8 mouse cellular contexts compared by ENCODE assay signal in the genomic region with DNA sequence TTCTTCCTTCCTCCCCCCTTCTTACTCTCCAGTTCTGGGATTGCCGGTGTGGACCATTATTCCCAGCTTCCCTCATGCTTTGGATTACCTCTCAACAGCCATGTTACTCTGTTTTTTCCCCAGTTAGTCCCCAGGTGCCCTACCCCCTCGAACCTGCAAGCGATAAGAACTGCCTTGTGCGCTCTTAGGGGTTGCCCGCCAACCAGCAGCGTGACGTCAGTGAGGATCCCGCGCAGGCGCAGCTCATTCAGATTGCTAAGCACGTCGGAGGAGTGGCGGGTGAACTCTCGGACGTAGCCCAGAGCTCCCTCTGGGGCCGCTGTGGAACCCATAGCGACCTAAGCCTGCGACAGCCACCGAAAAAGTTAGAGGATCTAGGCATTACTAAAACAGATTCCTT. TPM values are rescaled to one million over a fixed set of nuclear protein-coding genes. Genes with fewer than 3 reads are reported as not detected.
DNase-seq lines count a peak whose midpoint lies in the region; ATAC-seq and TF ChIP-seq lines count a peak whose summit lies in the region.

No protein-coding gene starts in this region.

- peak; percentile 78 for DNase-seq in layer of hippocampus, adult 11-12 months (ENCODE audit: low spot score)
- DNase-seq in layer of hippocampus, adult 9-11 months: no peak
- peak; percentile 81 to 85 for DNase-seq in cerebellum, postnatal 36 days
- DNase-seq in gastrocnemius, postnatal 10 days: peak; percentile 77
- DNase-seq in hindbrain, postnatal 0 days (ENCODE audit: low spot score): peak; percentile 87
- peak; percentile 75 to 82 for DNase-seq in spleen, adult 2 months (ENCODE audit: low read depth in 1 of 2, low spot score in 2 of 2)

- peak; percentile 14 for TF ChIP-seq CTCF in hindbrain, postnatal 0 days (IDR thresholded peaks at IDR 0.05; ENCODE audit: low read depth)
- no peak for TF ChIP-seq CTCF in spleen, adult 2 months (IDR thresholded peaks at IDR 0.05; ENCODE audit: extremely low read depth, insufficient read depth, insufficient read length, insufficient replicate concordance)

- no peaks in the 10 kb centered on the region for H3K9me3 ChIP-seq in hindbrain, postnatal 0 days (ENCODE audit: low read length)
- H3K9me3 ChIP-seq in limb, embryonic 12.5 days: no peaks in the 10 kb centered on the region
- no peaks in the 10 kb centered on the region for H3K9me3 ChIP-seq in midbrain, embryonic 12.5 days

- H3K4me2 ChIP-seq in hindbrain, postnatal 0 days (ENCODE audit: low read depth, low read length): peak overlapping the region; percentile 55
- H3K4me2 ChIP-seq in limb, embryonic 12.5 days: peak overlapping the region; percentile 49
- peak overlapping the region; percentile 44 for H3K4me2 ChIP-seq in midbrain, embryonic 12.5 days (replicated peaks)

- no peaks in the 10 kb centered on the region for H3K36me3 ChIP-seq in hindbrain, postnatal 0 days (ENCODE audit: insufficient read depth, low read length)
- H3K36me3 ChIP-seq in limb, embryonic 12.5 days: no peaks in the 10 kb centered on the region
- H3K36me3 ChIP-seq in midbrain, embryonic 12.5 days: no peaks in the 10 kb centered on the region
- H3K36me3 ChIP-seq in spleen, adult 2 months (ENCODE audit: control insufficient read depth, insufficient read depth, low read length): no peaks in the 10 kb centered on the region

- under 1% methylated on average over 19 of the region's 19 CpGs for WGBS in hindbrain, postnatal 0 days
- WGBS in limb, embryonic 12.5 days: 2% methylated on average over 19 of the region's 19 CpGs
- under 1% methylated on average over 19 of the region's 19 CpGs for WGBS in midbrain, embryonic 12.5 days
- 2% methylated on average over 19 of the region's 19 CpGs for WGBS in spleen, adult 2 months

- H3K27ac ChIP-seq in hindbrain, postnatal 0 days: peak overlapping the region; percentile 51; the same call in 1 of the 2 replicates
- no peak overlapping the region for H3K27ac ChIP-seq in limb, embryonic 12.5 days
- no peak overlapping the region for H3K27ac ChIP-seq in midbrain, embryonic 12.5 days (replicated peaks)
- peak overlapping the region; percentile 16; the same call in 1 of the 2 replicates for H3K27ac ChIP-seq in spleen, adult 2 months (ENCODE audit: insufficient read depth, low read length)

- peak overlapping the region; percentile 30 for H3K4me3 ChIP-seq in hindbrain, postnatal 0 days (ENCODE audit: low read length)
- peak overlapping the region; percentile 34 for H3K4me3 ChIP-seq in limb, embryonic 12.5 days (replicated peaks)
- H3K4me3 ChIP-seq in midbrain, embryonic 12.5 days: peak overlapping the region; percentile 25
- H3K4me3 ChIP-seq in spleen, adult 2 months (ENCODE audit: extremely low read depth, insufficient read depth, insufficient read length): peak overlapping the region; percentile 40; the same call in 1 of the 2 replicates

- peak overlapping the region; percentile 24; the same call in 1 of the 2 replicates for H3K9ac ChIP-seq in hindbrain, postnatal 0 days (replicated peaks; ENCODE audit: low read length)
- peak overlapping the region; percentile 44; the same call in 1 of the 2 replicates for H3K9ac ChIP-seq in limb, embryonic 12.5 days (replicated peaks)
- no peak overlapping the region; the same call in 1 of the 2 replicates for H3K9ac ChIP-seq in midbrain, embryonic 12.5 days (replicated peaks)

- TF ChIP-seq POLR2A in spleen, adult 2 months (IDR thresholded peaks at IDR 0.05; ENCODE audit: low read depth, low read length): no peak

- H3K4me1 ChIP-seq in hindbrain, postnatal 0 days (ENCODE audit: insufficient read depth, low read length): peaks cover 12% of the 10 kb centered on the region
- peaks cover 49% of the 10 kb centered on the region for H3K4me1 ChIP-seq in limb, embryonic 12.5 days (replicated peaks)
- H3K4me1 ChIP-seq in midbrain, embryonic 12.5 days: peaks cover 38% of the 10 kb centered on the region
- peaks cover 5% of the 10 kb centered on the region; the same call in 1 of the 2 replicates for H3K4me1 ChIP-seq in spleen, adult 2 months (ENCODE audit: control insufficient read depth, insufficient read depth, insufficient read length)

- ATAC-seq in hindbrain, postnatal 0 days: peak; percentile 51; the same call in 1 of the 2 replicates
- ATAC-seq in limb, embryonic 12.5 days (ENCODE audit: insufficient number of reproducible peaks, insufficient read depth, low FRiP score, low TSS enrichment, low read depth): no peak
- ATAC-seq in midbrain, embryonic 12.5 days (ENCODE audit: low FRiP score, low read depth): peak; percentile 61; the same call in 1 of the 2 replicates

- H3K27me3 ChIP-seq in hindbrain, postnatal 0 days (ENCODE audit: insufficient read depth, low read length): 0 out of 2 replicates have a peak, but pooled peaks cover 6% of the 10 kb centered on the region
- H3K27me3 ChIP-seq in limb, embryonic 12.5 days: peaks cover 66% of the 10 kb centered on the region
- peaks cover 77% of the 10 kb centered on the region for H3K27me3 ChIP-seq in midbrain, embryonic 12.5 days
- no peaks in the 10 kb centered on the region for H3K27me3 ChIP-seq in spleen, adult 2 months (ENCODE audit: control insufficient read depth, insufficient read depth, low read length)

RNA-seq across cellular contexts. Expression of a gene that starts 0.8 kb away (rescaled TPM):
- 10 to 100 TPM; 12.6 to 21.5 TPM for total RNA-seq in gastrocnemius, postnatal 10 days (2021)
- 4.9 and 5.0 TPM in 2 replicates for total RNA-seq in hindbrain, postnatal 0 days (2014; rRNA removed)
- 2.4 and 2.7 TPM in 2 replicates for polyA plus RNA-seq in hindbrain, postnatal 0 days (2015; fragmentation: Nextera tagmentation; extraction: Ambion mirVana)
- 7.1 and 8.2 TPM in 2 replicates for polyA plus RNA-seq in limb, embryonic 12.5 days (2016; fragmentation: Nextera tagmentation; extraction: Ambion mirVana)
- 5.2 and 5.4 TPM in 2 replicates for polyA plus RNA-seq in midbrain, embryonic 12.5 days (2016; fragmentation: Nextera tagmentation; extraction: Ambion mirVana)
- polyA plus RNA-seq in spleen, adult 2 months (2012; rRNA removed): 3.7 and 5.6 TPM in 2 replicates

RNA-seq across cellular contexts. Expression of a gene that starts 8.0 kb away (rescaled TPM):
- 1 to 10 TPM; 1.1 to 3.7 TPM for total RNA-seq in gastrocnemius, postnatal 10 days (2021)
- total RNA-seq in hindbrain, postnatal 0 days (2014; rRNA removed): 15.3 and 17.2 TPM in 2 replicates
- polyA plus RNA-seq in hindbrain, postnatal 0 days (2015; fragmentation: Nextera tagmentation; extraction: Ambion mirVana): 9.4 and 10.8 TPM in 2 replicates
- 16.1 and 18.5 TPM in 2 replicates for polyA plus RNA-seq in limb, embryonic 12.5 days (2016; fragmentation: Nextera tagmentation; extraction: Ambion mirVana)
- 19.0 and 19.5 TPM in 2 replicates for polyA plus RNA-seq in midbrain, embryonic 12.5 days (2016; fragmentation: Nextera tagmentation; extraction: Ambion mirVana)
- 5.3 and 5.6 TPM in 2 replicates for polyA plus RNA-seq in spleen, adult 2 months (2012; rRNA removed)

RNA-seq across cellular contexts. Expression of a gene that starts 8.9 kb away (rescaled TPM):
- 10 to 100 TPM; 46.0 to 51.4 TPM for total RNA-seq in gastrocnemius, postnatal 10 days (2021)
- 61.6 and 96.0 TPM in 2 replicates for total RNA-seq in hindbrain, postnatal 0 days (2014; rRNA removed)
- polyA plus RNA-seq in hindbrain, postnatal 0 days (2015; fragmentation: Nextera tagmentation; extraction: Ambion mirVana): 172 and 185 TPM in 2 replicates
- 215 and 222 TPM in 2 replicates for polyA plus RNA-seq in limb, embryonic 12.5 days (2016; fragmentation: Nextera tagmentation; extraction: Ambion mirVana)
- polyA plus RNA-seq in midbrain, embryonic 12.5 days (2016; fragmentation: Nextera tagmentation; extraction: Ambion mirVana): 210 and 213 TPM in 2 replicates
- 60.0 and 85.5 TPM in 2 replicates for polyA plus RNA-seq in spleen, adult 2 months (2012; rRNA removed)

RNA-seq across cellular contexts. Expression of a gene that starts 10.8 kb away (rescaled TPM):
- total RNA-seq in gastrocnemius, postnatal 10 days (2021): 1 to 10 TPM; 2.8 to 3.8 TPM
- total RNA-seq in hindbrain, postnatal 0 days (2014; rRNA removed): 1.9 and 2.8 TPM in 2 replicates
- polyA plus RNA-seq in hindbrain, postnatal 0 days (2015; fragmentation: Nextera tagmentation; extraction: Ambion mirVana): 14.2 and 15.2 TPM in 2 replicates
- polyA plus RNA-seq in limb, embryonic 12.5 days (2016; fragmentation: Nextera tagmentation; extraction: Ambion mirVana): 9.9 and 10.4 TPM in 2 replicates
- 10.5 and 12.4 TPM in 2 replicates for polyA plus RNA-seq in midbrain, embryonic 12.5 days (2016; fragmentation: Nextera tagmentation; extraction: Ambion mirVana)
- 5.1 and 5.8 TPM in 2 replicates for polyA plus RNA-seq in spleen, adult 2 months (2012; rRNA removed)

RNA-seq across cellular contexts. Expression of a gene that starts 10.8 kb away (rescaled TPM):
- total RNA-seq in gastrocnemius, postnatal 10 days (2021): 10 to 100 TPM; 91.1 to 93.0 TPM
- total RNA-seq in hindbrain, postnatal 0 days (2014; rRNA removed): 85.4 and 88.6 TPM in 2 replicates
- polyA plus RNA-seq in hindbrain, postnatal 0 days (2015; fragmentation: Nextera tagmentation; extraction: Ambion mirVana): 597 and 610 TPM in 2 replicates
- polyA plus RNA-seq in limb, embryonic 12.5 days (2016; fragmentation: Nextera tagmentation; extraction: Ambion mirVana): 117 and 118 TPM in 2 replicates
- polyA plus RNA-seq in midbrain, embryonic 12.5 days (2016; fragmentation: Nextera tagmentation; extraction: Ambion mirVana): 172 and 188 TPM in 2 replicates
- polyA plus RNA-seq in spleen, adult 2 months (2012; rRNA removed): 83.7 and 101 TPM in 2 replicates

Comparison
In these comparisons a context has a peak if more than half of its experiments do, and no peak if none do; other contexts are left out.
1. H3K27ac ChIP-seq: peak in hindbrain, postnatal 0 days (single experiment) and spleen, adult 2 months (single experiment); none in limb, embryonic 12.5 days (single experiment) and midbrain, embryonic 12.5 days (single experiment).
2. Peak in every context shown above with its lines, with median percentiles within 50 percentile points of each other: H3K4me2 ChIP-seq and H3K4me3 ChIP-seq.